Mouse (Mus musculus): Measurements from ENCODE around the gene Wls. TPM values are rescaled to one million over a fixed set of nuclear protein-coding genes. Genes with fewer than 3 reads are reported as not detected.
A peak's percentile ranks its signal among the peaks of the same experiment; 100 is the strongest.

Wls gene
- polyA plus RNA-seq, 1 experiment from 2014 or later, result 102 TPM

DNA sequence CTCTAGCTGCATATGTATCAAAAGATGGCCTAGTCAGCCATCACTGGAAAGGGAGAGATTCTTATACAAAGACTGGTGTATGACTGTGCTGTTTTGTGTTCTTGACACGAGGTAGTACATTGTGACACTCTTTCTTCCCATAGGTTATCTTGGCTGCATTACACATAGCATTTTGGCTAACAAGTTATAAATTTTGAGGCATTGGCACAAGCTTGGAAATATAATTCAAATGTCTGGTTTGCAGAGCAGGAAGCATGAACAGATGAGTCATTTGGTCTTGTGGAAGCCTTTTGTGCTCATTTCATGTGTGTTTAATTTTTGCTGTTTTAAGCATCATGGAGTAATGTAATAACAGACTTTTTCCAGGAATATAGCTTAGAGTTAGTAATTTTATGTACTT lies 26.2 kb downstream of the Wls start:
- no peaks in the 10 kb centered on the region for H3K36me3 ChIP-seq
- H3K4me3 ChIP-seq, result no peak overlapping the region
- no peak overlapping the region for H3K4me2 ChIP-seq (replicated peaks)
- H3K4me1 ChIP-seq, result no peaks in the 10 kb centered on the region
- no peak overlapping the region for H3K9ac ChIP-seq
- H3K27me3 ChIP-seq (replicated peaks), result no peaks in the 10 kb centered on the region
- no peaks in the 10 kb centered on the region for H3K9me3 ChIP-seq
- no peak overlapping the region for H3K27ac ChIP-seq
- no peak for ATAC-seq (ENCODE audit: low FRiP score, low read depth)
- WGBS, result 86% methylated on average over 1 of the region's 1 CpGs

- H3K27me3 ChIP-seq (replicated peaks), result no peaks in the 10 kb centered on the region
- H3K4me1 ChIP-seq, result no peaks in the 10 kb centered on the region
- no peak overlapping the region for H3K9ac ChIP-seq
- H3K36me3 ChIP-seq, result no peaks in the 10 kb centered on the region
- no peak for ATAC-seq (ENCODE audit: low FRiP score, low read depth)
- no peaks in the 10 kb centered on the region for H3K9me3 ChIP-seq
- H3K4me2 ChIP-seq (replicated peaks), result no peak overlapping the region
- H3K27ac ChIP-seq, result no peak overlapping the region
- H3K4me3 ChIP-seq, result no peak overlapping the region
Measured at GRCm38 (mm10) chr3:159878983-159879382, 39.5 kb downstream of the Wls start.

GRCm38 (mm10) chr3:159883325-159883724 lies 43.9 kb downstream of the Wls start:
- no peaks in the 10 kb centered on the region for H3K9me3 ChIP-seq

DNA sequence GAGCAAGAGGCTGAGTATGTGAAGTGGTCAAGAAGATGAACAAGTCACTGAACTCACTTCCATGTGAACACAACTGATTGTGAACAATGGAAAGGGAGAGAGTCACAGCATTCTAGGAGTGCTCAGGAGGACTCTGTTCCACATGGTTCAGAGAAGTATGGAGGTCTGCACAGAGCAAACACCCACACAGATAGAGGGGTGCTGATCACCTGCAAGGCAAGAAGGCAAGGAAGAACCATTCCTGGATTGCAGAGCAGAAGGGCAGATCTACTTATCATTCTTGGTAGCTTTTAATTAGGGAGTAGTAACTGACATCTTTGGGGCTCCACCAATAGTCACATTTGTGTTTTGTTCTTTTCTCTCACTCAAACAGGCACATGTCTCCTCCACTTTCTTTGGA lies 45.3 kb downstream of the Wls start:
- Histone ChIP-seq H3K4me3 (no peak overlapping the region), H3K27ac (no peak overlapping the region), H3K9ac (no peak overlapping the region), H3K9me3 (no peaks in the 10 kb centered on the region), H3K36me3 (no peaks in the 10 kb centered on the region), H3K4me1 (peaks cover 15% of the 10 kb centered on the region), H3K4me2 (replicated peaks) (0 out of 2 replicates have a peak overlapping the region, but pooled peaks have one; percentile 0), H3K27me3 (replicated peaks) (no peaks in the 10 kb centered on the region)
- 0 out of 2 replicates have a peak, but pooled peaks have one; percentile 17 for ATAC-seq (ENCODE audit: low FRiP score, low read depth)

More at GRCm38 (mm10) chr3:159883325-159883724, 43.9 kb downstream of the Wls start:
- ATAC-seq (ENCODE audit: low FRiP score, low read depth), result no peak
- Histone ChIP-seq H3K36me3 (no peaks in the 10 kb centered on the region), H3K4me2 (replicated peaks) (no peak overlapping the region), H3K27me3 (replicated peaks) (no peaks in the 10 kb centered on the region), H3K9ac (no peak overlapping the region), H3K27ac (no peak overlapping the region), H3K4me3 (no peak overlapping the region), H3K4me1 (peaks cover 15% of the 10 kb centered on the region)
- WGBS, result 18% methylated on average over 2 of the region's 2 CpGs

DNA sequence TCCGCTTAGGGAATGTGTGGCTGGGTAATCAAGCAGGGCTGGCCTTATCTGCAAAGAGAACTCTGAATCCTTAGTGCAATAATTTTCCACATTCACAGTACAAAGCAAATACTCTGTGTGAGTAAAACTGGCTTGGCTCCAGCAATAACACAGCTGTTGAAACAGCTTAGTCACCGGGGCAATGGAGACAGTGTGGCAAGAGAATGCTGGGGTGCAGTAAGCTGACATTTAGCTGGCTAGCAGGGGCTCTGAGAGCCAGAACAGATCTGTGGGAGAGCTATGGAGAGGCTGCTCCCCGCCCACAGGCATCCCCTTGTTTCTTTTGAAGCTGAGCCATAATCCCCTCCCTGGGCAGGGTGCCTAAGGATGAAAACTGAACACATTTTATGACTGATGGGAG lies 45.8 kb downstream of the Wls start:
- WGBS, result 11% methylated on average over 3 of the region's 3 CpGs
- Histone ChIP-seq H3K27me3 (replicated peaks) (no peaks in the 10 kb centered on the region), H3K4me1 (peaks cover 15% of the 10 kb centered on the region), H3K27ac (no peak overlapping the region), H3K9ac (no peak overlapping the region), H3K9me3 (no peaks in the 10 kb centered on the region), H3K36me3 (no peaks in the 10 kb centered on the region), H3K4me2 (replicated peaks) (0 out of 2 replicates have a peak overlapping the region, but pooled peaks have one; percentile 0), H3K4me3 (no peak overlapping the region)
- peak; percentile 90 for ATAC-seq (ENCODE audit: low FRiP score, low read depth)

DNA sequence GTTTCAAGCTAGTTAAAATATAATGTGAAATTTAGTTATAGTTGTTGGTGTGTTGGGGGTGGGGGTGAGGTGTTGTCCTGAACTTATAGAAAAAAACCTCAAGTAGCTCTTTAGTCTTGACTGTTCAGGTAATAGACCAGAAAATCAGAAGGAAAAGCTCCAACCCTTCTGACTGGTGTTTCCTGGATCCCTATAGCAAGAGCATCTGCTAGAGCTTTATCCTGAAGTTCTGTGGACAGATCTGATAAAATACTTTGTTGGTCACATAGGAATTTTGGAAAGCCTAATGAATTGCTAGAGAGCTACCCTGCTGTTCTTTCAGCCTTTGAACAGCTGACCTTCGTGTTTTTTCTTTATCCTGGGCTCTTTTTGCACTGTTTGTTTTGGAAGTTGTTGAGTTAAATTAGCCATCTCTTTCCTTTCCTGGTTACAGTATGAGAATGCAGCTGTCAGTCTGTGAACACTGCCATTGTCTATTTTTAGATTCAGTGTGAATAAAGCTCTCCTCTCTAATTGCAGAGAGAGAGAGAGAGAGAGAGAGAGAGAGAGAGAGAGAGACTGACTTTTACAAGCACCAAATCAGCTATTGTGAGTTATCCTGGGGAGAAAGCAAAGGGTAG lies 46.4 kb downstream of the Wls start:
- H3K9me3 ChIP-seq, result no peaks in the 10 kb centered on the region
- H3K4me3 ChIP-seq, result no peak overlapping the region
- no peaks in the 10 kb centered on the region for H3K36me3 ChIP-seq
- 5% methylated on average over 1 of the region's 1 CpGs for WGBS
- no peak overlapping the region for H3K9ac ChIP-seq
- peak; percentile 37 for ATAC-seq (ENCODE audit: low FRiP score, low read depth)
- peaks cover 15% of the 10 kb centered on the region for H3K4me1 ChIP-seq
- no peak overlapping the region for H3K27ac ChIP-seq
- no peaks in the 10 kb centered on the region for H3K27me3 ChIP-seq (replicated peaks)
- no peak overlapping the region for H3K4me2 ChIP-seq (replicated peaks)

GRCm38 (mm10) chr3:159890176-159891056 lies 50.9 kb downstream of the Wls start:
- no peaks in the 10 kb centered on the region for H3K27me3 ChIP-seq (replicated peaks)
- no peak overlapping the region for H3K27ac ChIP-seq

GRCm38 (mm10) chr3:159891057-159891752 lies 51.7 kb downstream of the Wls start:
- 94% methylated on average over 8 of the region's 8 CpGs for WGBS
- no peaks in the 10 kb centered on the region for H3K36me3 ChIP-seq
- no peak overlapping the region for H3K4me2 ChIP-seq (replicated peaks)
- no peak overlapping the region for H3K27ac ChIP-seq
- H3K9me3 ChIP-seq, result no peaks in the 10 kb centered on the region
- ATAC-seq (ENCODE audit: low FRiP score, low read depth), result 0 out of 2 replicates have a peak, but pooled peaks have one; percentile 7
- no peak overlapping the region for H3K4me3 ChIP-seq
- H3K4me1 ChIP-seq, result 0 out of 2 replicates have a peak, but pooled peaks cover under 1% of the 10 kb centered on the region
- H3K9ac ChIP-seq, result no peak overlapping the region
- no peaks in the 10 kb centered on the region for H3K27me3 ChIP-seq (replicated peaks)

More at GRCm38 (mm10) chr3:159890176-159891056, 50.9 kb downstream of the Wls start:
- no peaks in the 10 kb centered on the region for H3K36me3 ChIP-seq
- no peaks in the 10 kb centered on the region for H3K9me3 ChIP-seq
- WGBS, result 82% methylated on average over 5 of the region's 5 CpGs
- H3K4me2 ChIP-seq (replicated peaks), result no peak overlapping the region
- peaks cover 7% of the 10 kb centered on the region for H3K4me1 ChIP-seq
- no peak overlapping the region for H3K9ac ChIP-seq
- no peak for ATAC-seq (ENCODE audit: low FRiP score, low read depth)
- no peak overlapping the region for H3K4me3 ChIP-seq

- H3K4me1 ChIP-seq, result no peaks in the 10 kb centered on the region
- H3K27me3 ChIP-seq (replicated peaks), result no peaks in the 10 kb centered on the region
- H3K27ac ChIP-seq, result no peak overlapping the region
- H3K9me3 ChIP-seq, result no peaks in the 10 kb centered on the region
- no peak overlapping the region for H3K4me3 ChIP-seq
- no peak for ATAC-seq (ENCODE audit: low FRiP score, low read depth)
- H3K9ac ChIP-seq, result no peak overlapping the region
- 98% methylated on average over 1 of the region's 1 CpGs for WGBS
- no peak overlapping the region for H3K4me2 ChIP-seq (replicated peaks)
- H3K36me3 ChIP-seq, result peaks cover 3% of the 10 kb centered on the region; the same call in 1 of the 2 replicates
Measured at GRCm38 (mm10) chr3:159907329-159907728, 67.9 kb downstream of the Wls start.

DNA sequence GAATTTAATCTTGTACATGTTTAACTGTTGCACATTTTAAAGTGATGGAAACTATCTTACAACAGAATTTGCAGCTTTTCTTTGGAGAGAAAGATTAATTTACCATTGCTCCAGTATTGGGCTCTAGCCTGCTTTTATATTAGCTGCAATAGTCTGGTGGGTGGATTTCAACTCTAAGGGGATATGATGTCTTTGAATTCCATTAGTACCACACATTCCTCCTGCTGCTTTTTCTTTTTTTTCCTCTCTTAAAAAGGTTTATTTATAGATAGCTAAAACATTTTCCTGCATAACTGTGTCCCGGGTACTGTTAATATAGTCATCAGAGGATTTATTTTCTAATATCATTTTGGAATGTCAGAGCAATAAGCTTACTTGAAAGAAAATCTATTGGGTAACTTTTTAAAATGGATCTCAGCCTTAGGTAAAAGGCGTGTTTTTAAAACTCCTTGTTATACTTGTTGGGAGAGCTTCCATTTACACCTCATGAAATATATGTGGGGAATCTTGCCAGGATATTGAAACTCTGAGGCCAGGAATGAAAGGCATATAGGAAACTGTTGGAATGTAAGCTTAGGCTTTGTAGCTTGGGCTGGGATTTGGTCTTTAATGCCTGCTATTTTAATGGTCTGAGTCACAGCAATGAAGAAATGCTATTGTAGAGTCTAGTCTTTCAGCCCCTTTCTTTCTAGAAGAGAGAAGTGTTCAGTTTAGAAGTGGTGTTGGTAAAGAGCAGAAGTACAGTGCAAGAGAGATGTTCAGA lies 78.0 kb downstream of the Wls start:
- no peak overlapping the region for H3K4me3 ChIP-seq
- WGBS, result 91% methylated on average over 2 of the region's 2 CpGs
- H3K27ac ChIP-seq, result no peak overlapping the region
- no peaks in the 10 kb centered on the region for H3K36me3 ChIP-seq
- H3K9me3 ChIP-seq, result no peaks in the 10 kb centered on the region
- no peaks in the 10 kb centered on the region for H3K27me3 ChIP-seq (replicated peaks)
- no peak overlapping the region for H3K4me2 ChIP-seq (replicated peaks)
- H3K9ac ChIP-seq, result no peak overlapping the region
- no peaks in the 10 kb centered on the region for H3K4me1 ChIP-seq
- ATAC-seq (ENCODE audit: low FRiP score, low read depth), result no peak

Measured in neural tube, embryonic 12.5 days (tissue).